Mouse (Mus musculus): ENCODE measurements at regions not wholly inside any gene's neighbourhood (a gene's known extent, or its start where the extent isn't known, plus 50 kb on each side); places are given as distances from the start of the nearest gene placed in this dataset.

DNA sequence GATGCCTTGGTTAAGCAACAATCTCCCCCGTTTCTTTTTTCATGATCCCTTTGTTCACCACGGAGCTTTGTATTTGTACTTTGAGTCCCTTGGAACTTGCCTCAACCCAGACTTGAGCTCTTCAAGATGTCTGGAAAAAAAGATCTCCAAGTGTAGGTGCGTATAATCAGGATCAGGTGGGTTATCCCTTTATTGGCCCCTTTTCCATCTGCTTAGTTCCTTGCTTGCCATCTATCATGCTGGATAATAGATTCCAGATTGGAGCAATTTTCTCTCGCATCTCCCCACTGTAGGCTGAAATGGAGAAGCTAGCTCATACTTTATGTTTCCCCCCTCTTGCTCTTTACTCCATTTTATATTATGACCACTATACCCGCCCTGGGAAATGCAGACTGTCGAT, 474.5 kb upstream of the Rgma start:
- in situ Hi-C loops (cut with MboI, MseI), result no loop called here

- in situ Hi-C loops (cut with MboI, MseI), result no loop called here
Observed at GRCm38 (mm10) chr7:72905891-72906290, 469.4 kb upstream of the Rgma start.

GRCm38 (mm10) chr7:72906536-72906935, 468.8 kb upstream of the Rgma start:
- in situ Hi-C loops (cut with MboI, MseI), result no loop called here

GRCm38 (mm10) chr7:72926772-72927380, 448.4 kb upstream of the Rgma start:
- in situ Hi-C loops (cut with MboI, MseI), result no loop called here

GRCm38 (mm10) chr7:72938842-72939241, 436.5 kb upstream of the Rgma start:
- in situ Hi-C loops (cut with MboI, MseI), result no loop called here

- in situ Hi-C loops (cut with MboI, MseI), result no loop called here
Observed at GRCm38 (mm10) chr7:72947531-72947930, 427.8 kb upstream of the Rgma start.

DNA sequence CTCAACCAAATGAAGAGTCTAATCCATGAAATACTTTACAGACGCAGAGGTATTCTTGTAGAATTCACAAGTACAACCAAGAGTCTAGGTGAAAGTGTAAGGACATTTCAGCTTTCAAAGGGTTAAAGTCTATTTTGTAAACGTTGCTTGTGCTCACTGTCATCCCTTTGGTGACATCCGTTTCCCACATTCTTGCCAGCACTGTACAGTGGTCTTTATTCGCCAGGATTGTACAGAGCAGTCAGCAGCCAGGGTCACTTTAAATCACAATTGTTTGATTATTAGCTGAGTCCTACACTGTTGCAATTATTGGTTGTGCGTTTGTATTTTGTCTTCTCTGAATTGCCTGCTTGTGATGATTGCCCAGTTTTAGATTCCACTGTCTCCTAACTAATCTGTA, 427.3 kb upstream of the Rgma start:
- in situ Hi-C loops (cut with MboI, MseI), result no loop called here

- in situ Hi-C loops (cut with MboI, MseI), result no loop called here
Observed at GRCm38 (mm10) chr7:72948666-72949065, 426.6 kb upstream of the Rgma start.

DNA sequence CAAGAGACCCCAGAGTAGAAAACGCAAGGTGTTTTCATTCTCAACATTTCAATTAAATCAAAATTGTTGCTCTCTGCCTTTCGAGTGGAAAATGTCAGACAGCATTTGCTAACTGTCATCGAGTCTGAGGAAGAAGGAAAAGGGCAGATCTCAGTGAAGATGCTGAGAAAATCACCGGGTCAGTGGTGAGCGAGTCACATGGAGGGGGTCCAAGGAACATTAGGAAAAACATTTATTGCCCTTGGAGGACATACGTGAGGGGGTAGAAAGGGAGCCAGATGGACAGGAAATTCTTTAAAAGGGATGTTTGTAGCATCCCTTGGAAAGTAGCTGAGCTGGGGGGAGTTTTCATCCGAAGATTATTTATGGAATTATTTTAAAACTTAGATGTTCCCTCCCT, 425.4 kb upstream of the Rgma start:
- in situ Hi-C loops (cut with MboI, MseI), result no loop called here

DNA sequence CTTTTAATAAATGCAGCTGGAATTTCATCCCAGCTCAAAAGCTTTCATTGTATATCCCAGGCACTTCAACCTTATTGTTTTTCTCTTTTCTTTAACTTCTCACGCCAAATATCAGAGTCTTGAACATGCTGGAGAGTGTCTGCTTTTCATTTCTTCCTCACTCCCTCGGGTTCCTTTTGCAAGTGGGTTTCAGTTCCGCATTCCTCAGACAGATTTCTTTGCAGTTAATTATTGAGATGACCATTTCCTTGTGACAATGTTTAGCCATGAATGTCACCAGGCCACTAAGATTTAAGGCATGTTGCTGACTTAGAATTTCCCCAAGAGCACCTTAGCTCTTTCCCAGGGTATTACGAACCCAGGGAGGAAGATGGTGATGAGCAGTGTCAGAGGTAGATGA, 417.6 kb upstream of the Rgma start:
- in situ Hi-C loops (cut with MboI, MseI), result no loop called here

DNA sequence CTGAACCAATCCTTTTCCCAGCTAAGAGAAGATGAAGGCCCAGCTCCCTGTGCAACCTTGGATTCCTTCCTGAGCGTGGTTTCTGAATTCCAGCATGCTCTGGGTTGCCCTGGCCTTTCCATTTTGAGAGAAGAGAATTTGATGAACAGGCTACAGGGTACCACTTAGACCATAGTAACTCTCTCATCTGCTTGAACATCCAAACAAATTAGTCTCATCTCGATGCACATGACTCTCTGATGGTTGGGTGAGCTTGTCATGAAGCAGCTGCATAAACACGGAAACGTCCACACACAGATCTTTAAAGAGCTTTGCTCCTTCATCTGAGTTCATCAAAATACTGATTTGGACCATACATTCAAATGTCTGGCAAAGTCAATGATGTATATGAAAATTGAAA, 414.0 kb upstream of the Rgma start:
- in situ Hi-C loops (cut with MboI, MseI), result no loop called here

- in situ Hi-C loops (cut with MboI, MseI), result no loop called here
Observed at GRCm38 (mm10) chr7:72962815-72963214, 412.5 kb upstream of the Rgma start.

GRCm38 (mm10) chr7:72963908-72964307, 411.4 kb upstream of the Rgma start:
- in situ Hi-C loops (cut with MboI, MseI), result no loop called here

DNA sequence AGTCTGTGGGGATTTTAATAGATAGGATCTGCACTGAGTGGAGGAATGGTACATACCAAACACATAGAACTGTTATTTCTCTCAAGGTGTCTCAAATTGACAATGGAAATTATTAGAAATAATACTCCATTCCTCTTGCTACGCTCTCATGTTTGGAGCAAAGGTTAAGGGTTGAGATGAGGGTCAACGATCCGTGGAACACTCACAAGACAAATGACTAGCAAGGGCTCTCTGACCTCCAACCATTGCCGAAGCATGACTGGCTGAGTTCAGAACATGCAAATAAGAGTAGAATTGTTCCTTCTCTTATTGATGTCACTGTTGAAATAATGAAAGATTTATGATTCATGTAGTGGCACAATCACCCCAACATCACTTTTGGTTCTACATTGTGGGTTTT, 407.1 kb upstream of the Rgma start:
- in situ Hi-C loops (cut with MboI, MseI), result no loop called here

DNA sequence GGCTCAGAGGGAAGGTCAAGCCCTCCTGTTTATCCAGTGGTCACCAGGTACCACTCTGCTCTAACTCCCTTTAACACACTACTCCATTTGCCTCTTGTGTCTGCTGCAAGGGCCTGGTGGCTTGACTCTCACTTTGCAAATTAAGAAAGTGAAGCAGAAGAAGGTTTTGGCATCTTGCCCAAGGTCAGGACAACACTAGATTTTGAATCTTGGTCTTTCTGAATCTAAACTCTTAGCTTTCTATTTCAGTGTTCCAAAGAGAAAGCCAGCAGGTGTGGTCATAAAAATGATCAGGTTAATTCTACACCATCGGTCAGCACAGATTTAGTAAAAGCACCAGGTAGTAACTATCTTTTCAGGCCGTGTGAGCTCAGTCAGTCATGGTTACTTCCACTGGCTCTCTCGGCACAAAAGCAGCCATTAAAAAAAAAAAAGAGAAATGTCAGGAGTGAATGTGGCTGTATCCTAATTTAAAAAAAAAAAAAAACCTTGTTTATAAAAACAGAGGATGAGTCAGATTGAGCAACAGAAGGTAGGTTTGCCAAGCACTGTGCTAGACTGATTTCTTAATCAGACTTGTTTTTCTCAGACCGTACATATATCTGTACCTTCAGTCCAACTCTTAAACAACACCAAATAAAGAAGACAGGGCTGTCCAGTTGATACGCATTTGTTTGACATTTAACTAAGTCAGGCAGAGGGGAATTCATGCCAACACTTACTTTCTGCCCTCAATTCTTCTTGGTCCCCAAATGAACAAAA, 403.6 kb upstream of the Rgma start:
- in situ Hi-C loops (cut with MboI, MseI), result no loop called here

DNA sequence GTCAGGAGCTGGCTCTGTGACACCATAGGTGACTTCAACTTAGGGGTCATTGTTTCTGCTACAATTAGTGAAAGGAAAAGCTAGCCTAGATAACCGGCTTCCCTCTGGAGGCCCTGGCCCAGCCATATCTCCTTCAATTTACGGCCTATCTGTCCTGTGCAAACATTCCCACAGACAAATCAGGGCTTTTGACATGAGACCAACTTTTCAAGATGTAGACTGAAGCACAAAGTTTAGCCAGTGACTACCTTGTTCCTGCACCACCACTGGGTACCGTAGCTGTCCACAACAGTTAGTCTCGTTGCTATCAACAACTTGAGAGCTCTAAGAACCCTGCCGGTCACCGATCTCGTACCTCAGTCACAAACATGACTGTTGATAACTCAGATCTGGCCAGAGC, 402.9 kb upstream of the Rgma start:
- in situ Hi-C loops (cut with MboI, MseI), result no loop called here

GRCm38 (mm10) chr7:72973771-72974170, 401.5 kb upstream of the Rgma start:
- in situ Hi-C loops (cut with MboI, MseI), result no loop called here

DNA sequence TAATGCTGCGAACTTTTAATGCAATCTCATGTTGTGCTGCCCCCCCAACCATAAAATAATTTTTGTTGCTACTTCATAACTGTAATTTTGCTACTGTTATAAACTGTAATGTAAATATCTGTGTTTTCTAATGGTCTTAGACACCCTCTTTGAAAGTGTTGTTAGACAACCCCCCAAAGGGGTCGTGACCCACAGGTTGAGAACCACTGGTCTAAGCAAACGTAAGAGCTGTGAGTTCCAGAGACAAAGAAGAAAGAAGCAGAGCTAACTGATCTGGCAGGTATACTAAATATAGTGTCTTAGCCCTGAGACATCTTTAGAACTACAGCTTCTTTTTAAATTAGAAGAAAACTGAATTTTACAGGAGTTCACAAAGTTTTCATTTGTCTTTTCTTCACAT, 400.9 kb upstream of the Rgma start:
- in situ Hi-C loops (cut with MboI, MseI), result no loop called here

DNA sequence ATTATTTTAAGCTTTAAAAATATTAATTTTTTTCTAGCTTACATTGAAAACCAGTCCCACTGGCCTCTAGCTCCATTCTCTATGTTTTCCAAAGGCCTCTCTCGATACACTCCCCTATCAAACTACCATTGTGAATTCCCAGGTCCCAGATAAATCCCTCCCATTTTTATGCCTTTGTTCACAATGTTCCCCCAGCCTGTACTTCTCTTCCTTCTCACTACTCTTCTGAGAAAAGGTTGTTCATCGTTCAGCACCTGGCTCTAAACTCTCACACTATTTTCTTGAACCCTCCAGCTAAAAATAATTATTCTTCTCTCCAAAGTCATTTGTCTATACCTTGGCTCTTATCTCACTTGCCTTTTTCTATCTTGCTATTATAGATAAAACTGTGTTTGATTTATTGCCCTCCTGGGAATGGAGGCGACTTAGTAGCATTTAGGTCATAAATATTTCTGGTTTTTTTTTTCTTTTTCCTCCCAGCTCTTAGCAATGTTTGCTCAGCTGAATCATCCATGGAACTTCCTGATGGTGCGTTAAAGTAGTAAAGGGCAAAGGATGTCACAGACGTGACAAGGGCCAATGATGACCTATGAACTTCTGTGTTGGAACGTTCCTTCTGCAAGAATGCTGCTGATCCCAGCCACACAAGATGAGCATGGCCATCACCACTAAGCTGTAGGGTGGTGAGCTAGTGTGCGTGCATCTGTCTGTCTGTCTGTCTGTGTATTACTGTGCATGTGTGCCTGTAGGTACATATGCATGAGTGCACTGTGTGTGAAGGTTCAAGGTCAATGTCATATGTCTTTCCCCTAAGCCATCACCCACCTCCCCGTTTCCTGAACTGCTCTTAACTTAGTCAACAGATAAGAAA, 384.5 kb upstream of the Rgma start:
- in situ Hi-C loops (cut with MboI, MseI), result no loop called here

DNA sequence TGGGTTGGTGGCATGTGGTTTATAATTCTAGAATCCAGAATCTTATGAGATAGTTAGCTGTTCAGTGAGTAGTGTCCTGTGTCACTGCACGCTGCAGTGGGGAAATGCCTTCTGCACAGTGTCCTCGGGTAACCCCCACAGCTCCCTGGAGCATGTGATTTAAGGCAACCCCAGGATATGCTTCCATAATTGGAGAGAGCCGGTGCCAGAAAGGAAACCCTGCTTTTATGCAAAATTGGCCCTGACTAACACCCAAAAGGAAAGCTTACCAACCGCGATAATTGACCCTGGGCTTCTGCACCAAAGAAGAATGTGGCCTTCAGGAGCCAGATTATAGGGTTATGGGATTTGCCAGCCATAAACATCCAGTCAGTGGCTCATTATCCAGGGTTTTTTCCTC, 376.9 kb upstream of the Rgma start:
- in situ Hi-C loops (cut with MboI, MseI), result no loop called here

DNA sequence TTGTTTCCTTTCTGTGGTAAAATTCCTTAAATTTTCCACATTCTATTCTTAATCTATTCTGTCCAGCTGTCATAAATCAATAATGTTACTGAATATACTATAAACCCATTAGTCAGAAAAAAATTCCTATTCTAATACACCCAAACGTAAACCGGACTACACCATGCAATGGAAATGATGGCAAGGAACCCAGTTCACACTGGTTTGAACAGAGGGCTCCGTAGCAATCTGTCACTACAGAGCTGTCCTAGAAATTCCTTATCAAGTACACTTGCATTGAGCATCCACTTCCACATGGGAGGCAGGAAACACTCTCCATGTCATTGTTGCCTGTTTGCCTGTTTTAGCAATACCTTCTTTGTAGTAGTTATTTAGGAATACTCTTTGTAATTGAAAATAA, 356.2 kb upstream of the Rgma start:
- in situ Hi-C loops (cut with MboI, MseI), result no loop called here

- in situ Hi-C loops (cut with MboI, MseI), result no loop called here
Observed at GRCm38 (mm10) chr7:73019764-73020354, 355.4 kb upstream of the Rgma start.
